Mouse (Mus musculus) natural killer cell, adult 2 months (primary cell): ENCODE measurements around the gene Zbtb32.

Experiments
- DNase-seq, 2 experiments: peaks; one replicate each; pipeline ENCODE4 v3.0.0; 2022; ENCODE audit warnings: low spot score in 2 of 2

Gene Zbtb32

GRCm38 (mm10) chr7:30567555-30567954 is 31.2 kb downstream of the Zbtb32 start:
- DNase-seq: no peak

GRCm38 (mm10) chr7:30566033-30566432 is 32.7 kb downstream of the Zbtb32 start:
- DNase-seq: no peak

GRCm38 (mm10) chr7:30564970-30565571 is 33.6 kb downstream of the Zbtb32 start, which contains the start of gene Igflr1:
Gene Igflr1 (plus strand): TSS chr7:30565427.
- DNase-seq: no peak

- peak; percentile 53 to 54 for DNase-seq
These were observed 34.8 kb downstream of the Zbtb32 start for GRCm38 (mm10) chr7:30563906-30564280.

GRCm38 (mm10) chr7:30563117-30563905 is 35.4 kb downstream of the Zbtb32 start, which contains the start of the genes U2af1l4, Gm49396 and Psenen:
Gene U2af1l4 (plus strand): TSS chr7:30563301.
Gene Gm49396 (plus strand): TSS chr7:30563344.
Gene Psenen (minus strand): TSS chr7:30563627.
- DNase-seq: peak; percentile 94 to 96

- DNase-seq: no peak
These were observed 36.1 kb downstream of the Zbtb32 start for GRCm38 (mm10) chr7:30562526-30563116.

- DNase-seq: no peak
These were observed 38.4 kb downstream of the Zbtb32 start for GRCm38 (mm10) chr7:30560296-30560695.

GRCm38 (mm10) chr7:30559443-30559954 is 39.2 kb downstream of the Zbtb32 start, which contains the start of gene Lin37:
Gene Lin37 (minus strand): TSS chr7:30559838.
- DNase-seq: peak; percentile 91 to 93

GRCm38 (mm10) chr7:30558656-30559442 is 39.9 kb downstream of the Zbtb32 start:
- DNase-seq: no peak

GRCm38 (mm10) chr7:30557901-30558514 is 40.7 kb downstream of the Zbtb32 start:
- no peak for DNase-seq

- peak in 1 of 2 experiments; percentile 34 for DNase-seq
These were observed 41.7 kb downstream of the Zbtb32 start for GRCm38 (mm10) chr7:30556894-30557536.

GRCm38 (mm10) chr7:30553810-30554584 is 44.7 kb downstream of the Zbtb32 start:
- DNase-seq: no peak

- DNase-seq: no peak
These were observed 45.6 kb downstream of the Zbtb32 start for GRCm38 (mm10) chr7:30553021-30553589.

- DNase-seq: peak; percentile 94
These were observed 46.3 kb downstream of the Zbtb32 start, which contains the start of the genes Hspb6 and Proser3 for GRCm38 (mm10) chr7:30552102-30553020. Gene Hspb6 (plus strand): TSS chr7:30552178. Gene Proser3 (minus strand): TSS chr7:30552299.

- DNase-seq: no peak
These were observed 47.1 kb downstream of the Zbtb32 start for GRCm38 (mm10) chr7:30551445-30552101.

GRCm38 (mm10) chr7:30550603-30551002 is 48.1 kb downstream of the Zbtb32 start:
- no peak for DNase-seq

- no peak for DNase-seq
These were observed 48.8 kb downstream of the Zbtb32 start for GRCm38 (mm10) chr7:30549880-30550279.

- DNase-seq: no peak
These were observed 54.4 kb downstream of the Zbtb32 start for GRCm38 (mm10) chr7:30544327-30544726.
